Mouse (Mus musculus) MEL (cell line): ENCODE measurements around the gene Dcp1a. TPM values are rescaled to one million over a fixed set of nuclear protein-coding genes. Genes with fewer than 3 reads are reported as not detected.

Experiments used
- DNase-seq: peaks from one replicate; pipeline ENCODE4 v3.0.0; 2011; ENCODE audit warnings: low read depth, low spot score
- H3K27ac ChIP-seq: 2 replicates; pipeline ENCODE4 v1.5.1; 2012; ENCODE audit warnings: low read depth, mild to moderate bottlenecking, control low read depth, low read length, moderate library complexity; ENCODE audit not compliant: control insufficient read depth
- H3K27me3 ChIP-seq, 2 experiments: fragments of 150-350 bp in 1 of 2; sonication (generic) in 1 of 2; 2 replicates each; pipeline ENCODE4 v1.6.1; 2012; ENCODE audit warnings: low read length in 2 of 2, mild to moderate bottlenecking in 2 of 2, improper control_type of control experiment in 1 of 2, moderate library complexity in 1 of 2; ENCODE audit not compliant: insufficient read depth in 2 of 2, control insufficient read depth in 1 of 2
- H3K36me3 ChIP-seq, 2 experiments: 2 replicates each; pipeline ENCODE4 v1.6.1; 2012 to 2014; ENCODE audit warnings: low read length in 2 of 2, improper control_type of control experiment in 1 of 2, inconsistent platforms in 1 of 2, mild to moderate bottlenecking in 1 of 2; ENCODE audit not compliant: insufficient read depth in 2 of 2, control insufficient read depth in 1 of 2
- H3K4me1 ChIP-seq, 2 experiments: fragments of 150-350 bp in 1 of 2; sonication (generic) in 1 of 2; 2 replicates each; pipeline ENCODE4 v1.6.1; 2012; ENCODE audit warnings: low read length in 2 of 2, improper control_type of control experiment in 1 of 2, mild to moderate bottlenecking in 1 of 2; ENCODE audit not compliant: insufficient read depth in 2 of 2, control insufficient read depth in 1 of 2
- H3K4me3 ChIP-seq, 2 experiments: fragments of 150-350 bp in 1 of 2; sonication (generic) in 1 of 2; 2 replicates each; pipeline ENCODE4 v1.5.1; 2012; ENCODE audit warnings: low read depth in 2 of 2, low read length in 2 of 2, mild to moderate bottlenecking in 2 of 2, moderate library complexity in 2 of 2, control low read depth in 1 of 2, improper control_type of control experiment in 1 of 2; ENCODE audit not compliant: control insufficient read depth in 1 of 2, insufficient read depth in 1 of 2
- H3K79me2 ChIP-seq: 2 replicates; pipeline ENCODE4 v1.6.1; 2012; ENCODE audit warnings: mild to moderate bottlenecking, low read length, moderate library complexity; ENCODE audit not compliant: control insufficient read depth, poor library complexity, insufficient read depth
- H3K9ac ChIP-seq: 2 replicates; pipeline ENCODE4 v1.6.1; 2012; ENCODE audit warnings: low read depth, mild to moderate bottlenecking, control low read depth, low read length, moderate library complexity; ENCODE audit not compliant: control insufficient read depth, poor library complexity, severe bottlenecking
- H3K9me3 ChIP-seq: fragments of 150-350 bp; sonication (generic); replicated peaks from 2 replicates; pipeline ENCODE4 v1.6.1; 2012; ENCODE audit warnings: mild to moderate bottlenecking, low read length, improper control_type of control experiment, moderate library complexity; ENCODE audit not compliant: insufficient read depth
- CHD1 ChIP-seq: IDR thresholded peaks from 2 replicates; pipeline ENCODE4 v1.6.1; 2012; ENCODE audit warnings: low read depth, mild to moderate bottlenecking, inconsistent platforms, low read length, improper control_type of control experiment
- CTCF ChIP-seq, 3 experiments: IDR thresholded peaks in 2 of 3; conservative IDR thresholded peaks in 1 of 3; 2 replicates each; pipeline ENCODE4 v1.5.1; 2011 to 2012; ENCODE audit warnings: low read length in 3 of 3, low read depth in 2 of 3, mild to moderate bottlenecking in 2 of 3, improper control_type of control experiment in 1 of 3, inconsistent platforms in 1 of 3, mixed read lengths in 1 of 3, moderate library complexity in 1 of 3; ENCODE audit not compliant: control insufficient read depth in 1 of 3, insufficient read depth in 1 of 3, poor library complexity in 1 of 3, severe bottlenecking in 1 of 3
- EP300 ChIP-seq, 2 experiments: IDR thresholded peaks; 2 replicates each; pipeline ENCODE4 v1.6.1; 2011; ENCODE audit warnings: improper control_type of control experiment in 2 of 2, low read length in 2 of 2, low read depth in 1 of 2, mild to moderate bottlenecking in 1 of 2
- ETS1 ChIP-seq: IDR thresholded peaks from 2 replicates; pipeline ENCODE4 v1.6.1; 2012; ENCODE audit warnings: low read depth, mild to moderate bottlenecking, inconsistent platforms, low read length, improper control_type of control experiment, moderate library complexity
- GABPA ChIP-seq: IDR thresholded peaks from 2 replicates; pipeline ENCODE4 v1.6.1; 2012; ENCODE audit warnings: low read depth, mild to moderate bottlenecking, inconsistent platforms, low read length, improper control_type of control experiment, moderate library complexity
- GATA1 ChIP-seq: IDR thresholded peaks from 2 replicates; pipeline ENCODE4 v1.6.1; 2011; ENCODE audit warnings: low read depth, low read length, improper control_type of control experiment
- HCFC1 ChIP-seq: IDR thresholded peaks from 2 replicates; pipeline ENCODE4 v1.6.1; 2012; ENCODE audit warnings: low read depth, mild to moderate bottlenecking, inconsistent platforms, low read length, improper control_type of control experiment, moderate library complexity
- MAFK ChIP-seq: IDR thresholded peaks from 2 replicates; pipeline ENCODE4 v1.6.1; 2011; ENCODE audit warnings: low read depth, mild to moderate bottlenecking, low read length, improper control_type of control experiment, borderline replicate concordance
- MAZ ChIP-seq: IDR thresholded peaks from 2 replicates; pipeline ENCODE4 v1.6.1; 2012; ENCODE audit warnings: low read depth, mild to moderate bottlenecking, inconsistent platforms, low read length, improper control_type of control experiment
- MEF2A ChIP-seq: IDR thresholded peaks from 2 replicates; pipeline ENCODE4 v1.6.1; 2014; ENCODE audit warnings: low read depth, mild to moderate bottlenecking, inconsistent platforms, low read length, improper control_type of control experiment; ENCODE audit not compliant: poor library complexity, insufficient replicate concordance, severe bottlenecking; ENCODE audit errors: extremely low read depth
- MXI1 ChIP-seq: IDR thresholded peaks from 2 replicates; pipeline ENCODE4 v1.6.1; 2011; ENCODE audit warnings: mild to moderate bottlenecking, low read depth, low read length, improper control_type of control experiment
- MYB ChIP-seq: IDR thresholded peaks from 2 replicates; pipeline ENCODE4 v1.6.1; 2011; ENCODE audit warnings: mild to moderate bottlenecking, low read depth, low read length, improper control_type of control experiment
- MYC ChIP-seq: IDR thresholded peaks from 2 replicates; pipeline ENCODE4 v1.6.1; 2011; ENCODE audit warnings: low read depth, mild to moderate bottlenecking, low read length, improper control_type of control experiment, moderate library complexity
- NELFE ChIP-seq: IDR thresholded peaks from 2 replicates; pipeline ENCODE4 v1.6.1; 2011; ENCODE audit warnings: low read depth, low read length, improper control_type of control experiment
- NRF1 ChIP-seq: IDR thresholded peaks from 2 replicates; pipeline ENCODE4 v1.6.1; 2014; ENCODE audit warnings: low read depth, mild to moderate bottlenecking, inconsistent platforms, low read length, improper control_type of control experiment, moderate library complexity; ENCODE audit not compliant: poor library complexity, insufficient read depth, severe bottlenecking
- POLR2A ChIP-seq, 2 experiments: IDR thresholded peaks; 2 replicates each; pipeline ENCODE4 v1.6.1; 2011 to 2012; ENCODE audit warnings: low read length in 2 of 2, mild to moderate bottlenecking in 2 of 2, control low read depth in 1 of 2, improper control_type of control experiment in 1 of 2, low read depth in 1 of 2, moderate library complexity in 1 of 2; ENCODE audit not compliant: control insufficient read depth in 1 of 2, insufficient read depth in 1 of 2, poor library complexity in 1 of 2
- POLR2AphosphoS2 ChIP-seq: IDR thresholded peaks from 2 replicates; pipeline ENCODE4 v1.6.1; 2011; ENCODE audit warnings: low read length, improper control_type of control experiment
- RAD21 ChIP-seq: IDR thresholded peaks from 2 replicates; pipeline ENCODE4 v1.6.1; 2011; ENCODE audit warnings: mild to moderate bottlenecking, low read depth, low read length, improper control_type of control experiment
- RCOR1 ChIP-seq: IDR thresholded peaks from 2 replicates; pipeline ENCODE4 v1.6.1; 2012; ENCODE audit warnings: low read depth, mild to moderate bottlenecking, inconsistent platforms, low read length, improper control_type of control experiment
- SMC3 ChIP-seq: IDR thresholded peaks from 2 replicates; pipeline ENCODE4 v1.6.1; 2011; ENCODE audit warnings: low read depth, low read length, improper control_type of control experiment
- TAL1 ChIP-seq: IDR thresholded peaks from 2 replicates; pipeline ENCODE4 v1.6.1; 2012; ENCODE audit warnings: mild to moderate bottlenecking, inconsistent platforms, low read length, moderate library complexity, mixed read lengths
- TCF12 ChIP-seq: IDR thresholded peaks from 2 replicates; pipeline ENCODE4 v1.6.1; 2014; ENCODE audit warnings: low read depth, mild to moderate bottlenecking, inconsistent platforms, low read length, improper control_type of control experiment, moderate library complexity
- USF1 ChIP-seq: IDR thresholded peaks from 2 replicates; pipeline ENCODE4 v1.6.1; 2014; ENCODE audit warnings: low read depth, mild to moderate bottlenecking, inconsistent platforms, low read length, improper control_type of control experiment, moderate library complexity
- USF2 ChIP-seq, 2 experiments: IDR thresholded peaks; 2 replicates each; pipeline ENCODE4 v1.6.1; 2011 to 2012; ENCODE audit warnings: improper control_type of control experiment in 2 of 2, low read length in 2 of 2, borderline replicate concordance in 1 of 2, inconsistent platforms in 1 of 2, low read depth in 1 of 2, mild to moderate bottlenecking in 1 of 2; ENCODE audit not compliant: insufficient read depth in 1 of 2
- ZKSCAN1 ChIP-seq: IDR thresholded peaks from 2 replicates; pipeline ENCODE4 v1.6.1; 2012; ENCODE audit warnings: low read depth, mild to moderate bottlenecking, inconsistent platforms, low read length, improper control_type of control experiment, moderate library complexity
- ZMIZ1 ChIP-seq: IDR thresholded peaks from 2 replicates; pipeline ENCODE4 v1.6.1; 2012; ENCODE audit warnings: low read depth, mild to moderate bottlenecking, inconsistent platforms, low read length, improper control_type of control experiment, moderate library complexity
- polyA plus RNA-seq, 2 experiments: library from polyadenylated mRNA; stranded (reverse) in 1 of 2; unstranded in 1 of 2; fragments of >175 nt in 1 of 2; fragments of >200 nt in 1 of 2; gene quantifications; 2 replicates each; pipeline versions ENCODE4 v1.2.1 to v1.2.4; 2012; ENCODE audit warnings: low replicate concordance in 2 of 2, low read depth in 1 of 2; ENCODE audit not compliant: insufficient read length in 2 of 2, insufficient read depth in 1 of 2, missing spikeins in 1 of 2
- total RNA-seq: library from RNA; depleted of rRNA; stranded (reverse); fragments of 300-350 nt; gene quantifications from 2 replicates; pipeline ENCODE4 v1.2.3, GENCODE M21; 2012

The Dcp1a gene
- total and polyA plus RNA-seq, 3 experiments = 21.4 to 31.4 TPM; not detected in 1

GRCm38 (mm10) chr14:30570303-30570702 is 91.0 kb downstream of the Dcp1a start:
- Histone ChIP-seq H3K9me3 (no peaks in the 10 kb centered on the region), H3K27ac (no peak overlapping the region), H3K36me3 (peaks cover 10 to 43% of the 10 kb centered on the region in 2 experiments), H3K4me3 (no peak overlapping the region), H3K9ac (no peak overlapping the region), H3K79me2 (no peaks in the 10 kb centered on the region), H3K27me3 (no peaks in the 10 kb centered on the region), H3K4me1 (peaks cover 7 to 9% of the 10 kb centered on the region in 2 experiments)
- no peak for TF ChIP-seq GABPA
- TF ChIP-seq MAZ = no peak
- TF ChIP-seq MEF2A = no peak
- TF ChIP-seq MAFK = no peak
- no peak for TF ChIP-seq ZKSCAN1
- no peak for TF ChIP-seq NRF1
- no peak for TF ChIP-seq RAD21
- TF ChIP-seq NELFE = no peak
- TF ChIP-seq MYB = no peak
- no peak for TF ChIP-seq CTCF (IDR thresholded peaks at IDR 0.05 in 2 of 3, conservative IDR thresholded peaks at IDR 0.05 in 1 of 3; ENCODE audit: control insufficient read depth in 1 of 3, insufficient read depth in 1 of 3, low read depth in 2 of 3, low read length in 3 of 3, poor library complexity in 1 of 3, severe bottlenecking in 1 of 3)
- no peak for TF ChIP-seq USF2 (IDR thresholded peaks at IDR 0.05; ENCODE audit: borderline replicate concordance in 1 of 2, insufficient read depth in 1 of 2, low read depth in 1 of 2, low read length in 2 of 2)
- TF ChIP-seq MYC = no peak
- no peak for TF ChIP-seq MXI1
- no peak for DNase-seq

DNA sequence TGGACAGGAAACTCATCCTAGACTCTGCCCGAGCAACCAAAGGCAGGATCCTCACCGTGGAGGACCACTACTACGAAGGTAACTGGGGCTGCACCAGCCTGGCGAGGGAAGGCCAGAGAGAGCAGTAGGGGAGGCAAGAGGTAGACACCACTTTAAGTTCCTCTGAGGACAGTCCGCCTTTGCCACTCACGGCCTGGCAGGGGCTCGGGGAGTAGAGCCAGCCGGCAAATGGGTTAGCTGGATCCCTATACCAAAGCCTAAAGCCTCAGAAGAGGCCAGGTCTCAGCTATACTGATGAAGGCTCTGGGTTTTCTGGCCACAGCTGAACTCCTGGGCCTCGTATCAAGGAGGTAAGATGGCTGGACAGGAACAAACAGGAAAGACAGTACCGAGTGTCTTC is 92.9 kb downstream of the Dcp1a start:
- Histone ChIP-seq H3K4me1 (peaks cover 19 to 20% of the 10 kb centered on the region in 2 experiments), H3K27me3 (no peaks in the 10 kb centered on the region), H3K4me3 (no peak overlapping the region), H3K9ac (no peak overlapping the region), H3K9me3 (no peaks in the 10 kb centered on the region)
- DNase-seq = no peak
- TF ChIP-seq MEF2A = no peak
- TF ChIP-seq TCF12 = no peak
- TF ChIP-seq NELFE = no peak
- no peak for TF ChIP-seq RCOR1
- TF ChIP-seq MAZ = no peak
- TF ChIP-seq SMC3 = no peak
- no peak for TF ChIP-seq GATA1
- TF ChIP-seq RAD21 = no peak
- no peak for TF ChIP-seq EP300 (IDR thresholded peaks at IDR 0.05; ENCODE audit: low read depth in 1 of 2, low read length in 2 of 2)
- no peak for TF ChIP-seq CHD1
- TF ChIP-seq ZMIZ1 = no peak
- TF ChIP-seq TAL1 = no peak
- TF ChIP-seq USF1 = no peak
- TF ChIP-seq POLR2A (IDR thresholded peaks at IDR 0.05; ENCODE audit: control insufficient read depth in 1 of 2, insufficient read depth in 1 of 2, low read depth in 1 of 2, low read length in 2 of 2, poor library complexity in 1 of 2) = no peak; a peak in 1 of 4 replicates
- TF ChIP-seq HCFC1 = no peak
- no peak for TF ChIP-seq USF2 (IDR thresholded peaks at IDR 0.05; ENCODE audit: borderline replicate concordance in 1 of 2, insufficient read depth in 1 of 2, low read depth in 1 of 2, low read length in 2 of 2)
- no peak for TF ChIP-seq ETS1
- TF ChIP-seq POLR2AphosphoS2 = no peak
- no peak for TF ChIP-seq GABPA
- TF ChIP-seq, all 39 proteins: peak for 0
- peaks cover 23 to 31% of the 10 kb centered on the region in 2 experiments for H3K36me3 ChIP-seq
- H3K27ac ChIP-seq = no peak overlapping the region
- no peaks in the 10 kb centered on the region; the same call in 1 of the 2 replicates for H3K79me2 ChIP-seq
